Mouse (Mus musculus): ENCODE results near the gene Lipo1. TPM values are rescaled to one million over a fixed set of nuclear protein-coding genes. Genes with fewer than 3 reads are reported as not detected.
"Not testable (repeated sequence)": the region's sequence is repeated elsewhere in the genome, so short reads cannot be mapped to it uniquely, and the experiment has no call there.

The Lipo1 gene
- total RNA-seq (2021) = not detected
- long read RNA-seq, experiment 1 = 0 reads
- long read RNA-seq, experiment 2 = 0 reads

DNA sequence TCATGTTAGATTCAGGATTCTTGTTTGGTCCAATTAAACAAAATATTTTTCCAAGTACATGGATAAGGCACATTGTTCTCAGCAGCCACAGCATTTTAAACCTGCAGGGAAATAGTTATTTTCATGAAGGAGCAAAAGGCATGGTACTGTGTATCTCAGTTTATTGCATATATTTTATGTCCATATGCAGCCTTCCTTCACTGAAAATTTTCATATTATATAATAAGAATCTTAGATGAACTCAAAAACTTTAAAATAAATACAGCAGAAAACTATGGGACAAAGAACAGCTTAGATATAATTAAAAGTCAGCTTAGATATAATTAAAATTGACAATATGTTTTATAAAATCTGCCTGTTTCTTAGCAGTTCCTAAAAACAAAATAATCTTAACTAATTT, at the start of gene Lipo1:
Gene Lipo1 (minus strand): TSS at position 101 of the 400 bp plus-strand sequence.
- DNase-seq = not testable (repeated sequence)

GRCm38 (mm10) chr19:33786576-33787277, 532 bp downstream of the Lipo1 start:
- no peak for DNase-seq

- peak; percentile 32 to 52 for DNase-seq
Measured at GRCm38 (mm10) chr19:33761287-33762086, 25.8 kb downstream of the Lipo1 start, which contains the start of gene Lipo3. Gene Lipo3, minus strand, starts transcription at chr19:33761951.

DNA sequence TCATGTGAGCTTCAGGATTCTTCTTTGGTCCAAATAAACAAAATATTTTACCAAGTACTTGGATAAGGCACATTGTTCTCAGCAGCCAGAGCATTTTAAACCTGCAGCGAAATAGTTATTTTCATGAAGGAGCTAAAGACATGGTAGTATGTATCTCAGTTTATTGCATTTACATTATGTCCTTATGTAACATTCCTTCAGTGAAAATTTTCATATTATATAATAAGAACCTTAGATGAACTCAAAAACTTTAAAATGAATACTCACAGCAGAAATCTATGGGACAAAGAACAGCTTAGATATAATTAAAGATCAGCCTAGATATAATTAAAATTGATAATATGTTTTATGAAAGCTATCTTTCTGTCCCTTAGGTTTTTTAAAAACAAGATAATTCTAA, 36.0 kb downstream of the Lipo1 start, which contains the start of gene Lipo2:
Gene Lipo2 (minus strand): TSS at position 101 of the 400 bp plus-strand sequence.
- DNase-seq = not testable (repeated sequence)

Other genes starting within 250 kb of the Lipo1 start
- not detected for gene Gm8978, start 162.2 kb downstream of the Lipo1 start, total RNA-seq (2021)
- under 1 TPM; 0.25 to 0.41 TPM for gene Lipo2, start 36.1 kb downstream of the Lipo1 start, total RNA-seq (2021)
- gene Lipo3, start 25.5 kb downstream of the Lipo1 start, total RNA-seq (2021) = 1 to 10 TPM; 7.8 to 9.7 TPM
- not detected for gene Lipf, start 173.7 kb upstream of the Lipo1 start, total RNA-seq (2021)
- not detected for gene Lipk, start 220.8 kb upstream of the Lipo1 start, total RNA-seq (2021)

Data from heart, adult 18-20 months (tissue).